Mouse (Mus musculus): ENCODE measurements at regions not wholly inside any gene's neighbourhood (a gene's known extent, or its start where the extent isn't known, plus 50 kb on each side); places are given as distances from the start of the nearest gene placed in this dataset.
A peak's percentile ranks its signal among the peaks of the same experiment; 100 is the strongest.

GRCm38 (mm10) chr12:26534229-26535105, 65.5 kb downstream of the Cmpk2 start:
- no peak for DNase-seq

DNA sequence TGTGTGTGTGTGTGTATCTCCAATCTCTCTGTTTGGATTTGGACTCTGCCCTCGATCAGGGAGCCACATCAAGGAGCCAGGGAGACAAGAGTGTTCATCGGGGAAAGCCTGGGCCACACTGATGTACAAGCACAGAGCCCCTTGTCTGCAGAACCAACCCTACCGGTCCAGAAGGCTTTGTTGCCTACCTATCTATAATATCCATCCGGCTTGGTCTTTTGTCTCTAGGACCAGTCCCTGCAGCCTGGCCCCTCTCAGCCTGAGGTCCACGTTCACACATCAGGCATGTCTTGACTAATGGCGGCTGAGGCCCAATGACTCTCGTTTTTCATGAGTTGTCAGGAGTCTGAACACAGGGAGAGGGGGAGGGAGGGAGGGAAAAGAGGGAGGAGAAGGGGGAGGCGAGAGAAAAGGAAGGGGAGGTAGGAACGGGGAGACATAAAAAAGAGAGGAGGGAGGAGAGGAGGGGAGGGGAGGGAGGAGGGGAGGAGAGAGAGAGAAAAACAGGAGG, 64.7 kb downstream of the Cmpk2 start:
- no peak for DNase-seq

DNA sequence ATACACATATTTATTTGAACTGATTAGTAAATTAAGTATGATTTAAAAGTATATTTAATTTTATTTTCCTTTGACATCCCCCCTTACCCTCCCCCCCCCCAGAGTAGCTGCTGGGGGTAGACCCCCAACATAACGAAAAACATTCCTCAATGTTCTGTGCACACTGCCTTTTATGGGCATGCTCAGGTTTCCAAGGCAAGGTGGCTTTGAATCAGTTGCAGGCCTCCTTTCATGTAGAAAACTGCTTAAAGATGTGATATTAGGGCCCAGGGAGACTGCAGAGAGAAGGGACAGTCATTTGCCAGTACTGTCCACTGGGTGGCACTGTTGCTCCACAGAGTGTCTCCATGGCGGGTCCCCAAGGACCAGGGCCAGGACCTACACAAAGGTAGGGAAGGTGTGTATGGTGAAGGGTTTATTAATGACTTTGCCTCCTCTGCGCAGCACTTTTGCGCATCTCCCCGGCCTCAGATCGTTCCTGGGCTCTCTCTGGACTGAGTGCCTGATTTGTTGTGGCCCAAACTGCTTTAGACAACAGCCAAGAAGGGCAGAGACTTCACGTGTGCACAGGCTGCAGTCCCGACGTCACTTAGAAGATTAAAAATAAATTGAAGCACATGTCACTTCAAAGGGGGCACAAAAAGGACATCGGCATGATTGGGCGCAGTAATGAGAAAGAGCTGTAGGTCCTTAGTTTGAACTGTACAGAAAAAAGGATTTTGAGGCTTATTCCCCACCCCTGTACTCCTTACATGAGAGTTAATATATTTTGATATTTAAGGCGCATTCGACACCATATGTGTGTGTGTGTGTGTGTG, 64.0 kb downstream of the Cmpk2 start:
- DNase-seq, result peak; percentile 82

- no peak for DNase-seq
Measured at GRCm38 (mm10) chr12:26532076-26532475, 63.1 kb downstream of the Cmpk2 start.
